Mouse (Mus musculus) heart, adult 2 months (tissue): Measurements from ENCODE around the gene 9330161L09Rik. TPM values are rescaled to one million over a fixed set of nuclear protein-coding genes. Genes with fewer than 3 reads are reported as not detected.

Source experiments
- DNase-seq, 2 experiments: peaks; one replicate each; pipeline ENCODE4 v3.0.0; 2021
- H3K27ac ChIP-seq: fragments of 200-600 bp; 2 replicates; pipeline ENCODE4 v1.8.1; 2022
- H3K27me3 ChIP-seq: fragments of 200-500 bp; 2 replicates; pipeline ENCODE4 v1.6.1; 2012; ENCODE audit warnings: mild to moderate bottlenecking, low read length, inconsistent platforms, mixed read lengths; ENCODE audit not compliant: control insufficient read depth, insufficient read depth
- H3K36me3 ChIP-seq: fragments of 200-500 bp; 2 replicates; pipeline ENCODE4 v1.6.1; 2012; ENCODE audit warnings: low read length, inconsistent platforms; ENCODE audit not compliant: control insufficient read depth, insufficient read depth
- H3K4me1 ChIP-seq: fragments of 200-500 bp; 2 replicates; pipeline ENCODE4 v1.6.1; 2011; ENCODE audit warnings: low read length; ENCODE audit not compliant: control insufficient read depth, insufficient read depth
- H3K4me3 ChIP-seq: fragments of 200-600 bp; 2 replicates; pipeline ENCODE4 v1.8.1; 2022
- H3K79me2 ChIP-seq: fragments of 200-500 bp; replicated peaks from 2 replicates; pipeline ENCODE4 v1.6.1; 2012; ENCODE audit warnings: mild to moderate bottlenecking, inconsistent platforms, low read length, moderate library complexity, mixed read lengths; ENCODE audit not compliant: control insufficient read depth, insufficient read depth
- H3K9ac ChIP-seq: fragments of 200-500 bp; 2 replicates; pipeline ENCODE4 v1.6.1; 2012; ENCODE audit warnings: low read depth, mild to moderate bottlenecking, control low read depth, inconsistent platforms, low read length, mixed read lengths
- CTCF ChIP-seq: fragments of 200-600 bp; IDR thresholded peaks from 2 replicates; pipeline ENCODE4 v1.8.1; 2022; ENCODE audit warnings: antibody characterized with exemption, mild to moderate bottlenecking, moderate library complexity
- EP300 ChIP-seq: fragments of 200-500 bp; IDR thresholded peaks from 2 replicates; pipeline ENCODE4 v1.6.1; 2011; ENCODE audit warnings: low read depth, low read length, control low read depth; ENCODE audit not compliant: insufficient read depth
- POLR2A ChIP-seq: fragments of 200-500 bp; IDR thresholded peaks from 2 replicates; pipeline ENCODE4 v1.6.1; 2011; ENCODE audit warnings: mild to moderate bottlenecking, low read depth, low read length, control low read depth; ENCODE audit not compliant: insufficient read depth
- WGBS: fragments of 180-500 bp; shearing (Covaris S2); methylation state at CpG from one replicate; pipeline ENCODE4 v1.1.7; 2018; 5-methylcytosine and 5-hydroxymethylcytosine counted together
- intact Hi-C: fragments of 180-260 bp; cut with DNase I; formaldehyde crosslinking; loops from one replicate; pipeline ENCODE4 v1.15.1; 2025
- polyA plus RNA-seq: library from polyadenylated mRNA; depleted of rRNA; stranded (reverse); fragments of >200 nt; gene quantifications from 2 replicates; pipeline ENCODE4 v1.2.3, GENCODE M21; 2012
- total RNA-seq, 2 experiments: library from RNA; stranded (reverse); gene quantifications; 2 replicates each; pipeline ENCODE4 v1.2.3; 2021

9330161L09Rik gene
- total and polyA plus RNA-seq, 3 experiments: 0.61 to 1.6 (median 1.4) TPM

GRCm38 (mm10) chr12:103425729-103426470 lies 18.3 kb upstream of the 9330161L09Rik start, which contains the start of gene Ddx24:
TSS of gene Ddx24 (minus strand) at chr12:103425830.
- H3K27ac ChIP-seq: peak within 1 kb of the TSS; percentile 70
- peaks cover 9% of the 10 kb centered on the region for H3K79me2 ChIP-seq
- DNase-seq: peak; percentile 96 to 99
- H3K9ac ChIP-seq: peak within 1 kb of the TSS; percentile 98
- TF ChIP-seq POLR2A (peak; percentile 84), CTCF (no peak; the same call in none of the 2 replicates), EP300 (peak; percentile 99)
- H3K27me3 ChIP-seq: no peaks in the 10 kb centered on the region
- peak within 1 kb of the TSS; percentile 95 for H3K4me3 ChIP-seq
- peaks cover 16% of the 10 kb centered on the region for H3K4me1 ChIP-seq
- H3K36me3 ChIP-seq: peaks cover 31% of the 10 kb centered on the region
- WGBS: 2% methylated on average over 33 of the region's 33 CpGs
- intact Hi-C loops: loop anchor here (1.0 to 5.0 kb wide), 2 partner anchors 39 to 66 kb away; partner anchors contain the start of gene Otub2

- Histone ChIP-seq H3K36me3 (peaks cover 34% of the 10 kb centered on the region), H3K9ac (peak overlapping the region; percentile 98), H3K27me3 (no peaks in the 10 kb centered on the region), H3K4me3 (peak overlapping the region; percentile 95), H3K79me2 (peaks cover 9% of the 10 kb centered on the region), H3K27ac (peak overlapping the region; percentile 70), H3K4me1 (peaks cover 16% of the 10 kb centered on the region)
- 4% methylated on average over 33 of the region's 33 CpGs for WGBS
- TF ChIP-seq EP300 (no peak), POLR2A (no peak), CTCF (no peak)
- DNase-seq: no peak
- intact Hi-C loops: loop anchor here (5.0 kb wide), 1 partner anchor 38 kb away; the partner anchor contains the start of gene Otub2
These were observed 17.6 kb upstream of the 9330161L09Rik start for GRCm38 (mm10) chr12:103425016-103425728.

- no peak overlapping the region for H3K27ac ChIP-seq
- no peak for DNase-seq
- H3K4me3 ChIP-seq: no peak overlapping the region
- H3K79me2 ChIP-seq: no peaks in the 10 kb centered on the region
- WGBS: 85% methylated on average over 10 of the region's 10 CpGs
- H3K9ac ChIP-seq: no peak overlapping the region
- TF ChIP-seq EP300 (no peak), CTCF (no peak), POLR2A (no peak)
- H3K36me3 ChIP-seq: no peaks in the 10 kb centered on the region
- intact Hi-C loops: no loop called here
- H3K27me3 ChIP-seq: no peaks in the 10 kb centered on the region
- no peaks in the 10 kb centered on the region for H3K4me1 ChIP-seq
These were observed 524 bp upstream of the 9330161L09Rik start for GRCm38 (mm10) chr12:103408144-103408543.

GRCm38 (mm10) chr12:103404131-103404530 lies 3.5 kb downstream of the 9330161L09Rik start:
- no peak overlapping the region for H3K9ac ChIP-seq
- 86% methylated on average over 18 of the region's 18 CpGs for WGBS
- no peaks in the 10 kb centered on the region for H3K4me1 ChIP-seq
- H3K4me3 ChIP-seq: no peak overlapping the region
- no peak overlapping the region for H3K27ac ChIP-seq
- intact Hi-C loops: no loop called here
- H3K79me2 ChIP-seq: no peaks in the 10 kb centered on the region
- H3K27me3 ChIP-seq: no peaks in the 10 kb centered on the region
- DNase-seq: no peak
- no peaks in the 10 kb centered on the region for H3K36me3 ChIP-seq
- TF ChIP-seq CTCF: no peak
- no peak for TF ChIP-seq POLR2A
- TF ChIP-seq EP300: no peak

- Histone ChIP-seq H3K36me3 (no peaks in the 10 kb centered on the region), H3K4me1 (no peaks in the 10 kb centered on the region; the same call in none of the 2 replicates), H3K27me3 (no peaks in the 10 kb centered on the region), H3K27ac (no peak overlapping the region), H3K79me2 (no peaks in the 10 kb centered on the region), H3K4me3 (no peak overlapping the region), H3K9ac (no peak overlapping the region)
- no peak for DNase-seq
- intact Hi-C loops: no loop called here
- WGBS: 51% methylated on average over 7 of the region's 7 CpGs
- TF ChIP-seq CTCF: no peak
- TF ChIP-seq EP300: no peak
- no peak for TF ChIP-seq POLR2A
These were observed 10.9 kb downstream of the 9330161L09Rik start for GRCm38 (mm10) chr12:103396751-103397150.
